Mouse (Mus musculus) right cerebral cortex, adult 2 months (tissue): ENCODE measurements around the gene Coro7.
A peak's percentile ranks its signal among the peaks of the same experiment; 100 is the strongest.

Source experiments
- DNase-seq, 2 experiments: peaks; one replicate each; pipeline ENCODE4 v3.0.0; 2021 to 2022; ENCODE audit warnings: low spot score in 2 of 2

Gene Coro7

DNA sequence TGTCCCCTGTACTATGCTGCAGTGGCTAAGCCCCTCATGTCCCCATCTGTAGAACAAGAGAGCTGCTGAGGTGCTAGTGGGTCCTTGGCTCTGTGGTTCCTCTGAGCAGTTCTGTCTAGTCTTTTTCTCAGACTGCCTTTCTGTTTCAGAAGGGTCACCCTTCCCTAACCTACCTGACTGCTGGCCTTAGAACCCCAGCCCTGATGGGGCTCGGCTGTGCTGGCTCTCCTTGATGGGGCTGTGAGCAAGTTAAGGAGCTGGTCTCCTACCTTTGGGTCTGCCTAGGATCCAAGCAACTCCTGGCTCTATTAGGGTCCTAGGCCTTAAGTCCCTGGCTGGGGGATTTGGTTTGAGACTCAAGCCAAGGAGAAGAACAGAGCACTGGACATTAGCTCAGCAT lies 64.3 kb downstream of the Coro7 start:
- no peak for DNase-seq

DNA sequence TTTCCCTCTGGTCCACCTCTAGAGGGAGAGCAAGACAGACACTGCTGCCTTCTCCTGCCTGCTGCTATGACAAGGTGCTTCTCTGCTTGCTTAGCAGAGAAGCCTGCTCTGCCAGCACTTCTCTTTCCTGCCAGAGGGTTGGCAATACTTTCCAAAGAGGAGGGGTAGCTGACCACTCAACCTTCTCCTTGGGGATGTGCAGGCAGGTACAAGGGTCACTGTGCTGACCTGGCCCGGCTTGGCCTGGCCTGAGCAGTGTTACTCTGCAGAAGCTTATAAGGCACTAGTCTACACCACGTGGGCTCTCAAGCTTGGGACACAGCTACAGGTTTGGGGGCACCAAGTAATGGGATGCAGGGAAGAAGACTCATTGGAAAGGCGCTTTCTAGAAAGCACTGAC lies 64.9 kb downstream of the Coro7 start:
- no peak for DNase-seq

DNA sequence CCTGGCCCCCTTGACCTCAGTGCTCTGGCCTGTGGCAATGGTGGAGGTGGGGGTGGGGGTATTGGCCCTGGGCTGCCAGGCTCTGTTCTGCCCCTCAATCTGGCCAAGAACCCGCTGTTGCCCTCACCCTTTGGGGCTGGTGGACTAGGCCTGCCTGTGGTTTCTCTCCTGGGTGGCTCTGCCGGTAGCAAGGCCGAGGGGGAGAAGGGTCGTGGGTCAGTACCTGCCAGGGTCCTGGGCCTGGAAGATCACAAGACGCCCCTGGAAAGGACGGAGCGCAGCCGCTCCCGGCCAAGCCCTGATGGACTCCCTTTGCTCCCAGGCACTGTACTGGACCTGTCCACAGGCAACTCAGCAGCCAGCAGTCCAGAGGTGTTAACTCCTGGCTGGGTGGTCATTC lies 65.8 kb downstream of the Coro7 start:
- no peak for DNase-seq

- no peak for DNase-seq
Observed at GRCm38 (mm10) chr16:4611676-4612075, 67.9 kb downstream of the Coro7 start.

- no peak for DNase-seq
Observed at GRCm38 (mm10) chr16:4611193-4611592, 68.4 kb downstream of the Coro7 start.

DNA sequence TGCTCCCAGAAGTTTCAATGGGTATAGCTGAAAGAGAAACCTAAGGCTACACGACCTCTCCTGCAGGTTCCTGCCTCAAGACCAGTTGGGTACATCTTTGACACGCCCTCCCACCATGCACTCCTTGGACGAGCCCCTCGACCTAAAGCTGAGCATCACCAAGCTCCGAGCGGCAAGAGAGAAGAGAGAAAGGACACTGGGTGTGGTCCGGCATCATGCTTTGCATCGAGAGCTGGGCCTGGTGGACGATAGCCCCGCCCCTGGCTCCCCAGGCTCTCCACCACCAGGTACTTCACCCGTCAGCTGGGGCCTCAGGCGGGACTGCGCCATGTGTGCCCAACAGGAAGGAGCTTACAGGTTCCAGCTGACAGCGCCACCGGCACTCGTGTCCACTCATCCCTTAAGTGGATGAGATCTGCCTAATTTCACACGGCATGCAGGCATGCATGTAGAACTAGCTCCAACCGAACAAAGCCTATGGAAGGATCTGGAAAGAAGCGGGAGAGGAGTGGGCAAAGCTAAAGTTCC lies 71.0 kb downstream of the Coro7 start:
- DNase-seq: no peak

DNA sequence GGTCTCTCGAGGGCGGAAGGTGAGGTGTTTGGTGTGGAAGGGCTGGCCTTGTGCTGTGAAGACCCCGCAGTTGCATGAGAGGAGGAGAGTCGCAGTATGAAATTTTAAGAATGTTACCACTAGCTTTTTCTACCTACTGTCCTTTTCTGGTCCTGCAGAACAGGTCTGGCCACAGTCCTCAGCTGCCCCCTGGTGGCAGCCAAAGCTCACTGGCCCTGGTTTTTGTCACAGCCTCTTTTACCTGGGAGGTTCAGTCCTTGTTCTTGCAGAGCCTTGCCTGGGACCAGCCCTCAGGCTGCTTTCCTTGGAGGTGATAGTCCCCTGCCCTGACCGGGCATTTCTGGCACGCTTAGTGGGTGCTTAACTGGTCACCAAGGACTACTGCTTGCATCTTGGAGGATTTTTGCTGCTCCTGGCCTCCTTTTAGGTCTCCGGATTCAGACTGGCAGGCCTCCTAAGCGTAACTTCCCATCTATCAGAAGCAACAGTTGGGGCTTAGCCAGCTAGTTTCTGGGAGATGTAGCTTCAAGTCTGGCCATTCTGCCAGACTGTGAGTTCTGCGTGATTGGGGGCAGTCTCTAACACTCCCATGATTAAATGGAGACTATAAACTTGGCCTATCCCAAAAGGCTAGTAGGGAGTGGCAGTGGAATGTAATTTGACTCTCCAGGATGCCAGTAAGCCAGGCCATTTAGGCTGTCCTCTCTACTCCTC lies 71.6 kb downstream of the Coro7 start:
- DNase-seq: peak; percentile 81 to 87

GRCm38 (mm10) chr16:4606431-4607084 lies 73.0 kb downstream of the Coro7 start:
- DNase-seq: peak in 1 of 2 experiments; percentile 33

DNA sequence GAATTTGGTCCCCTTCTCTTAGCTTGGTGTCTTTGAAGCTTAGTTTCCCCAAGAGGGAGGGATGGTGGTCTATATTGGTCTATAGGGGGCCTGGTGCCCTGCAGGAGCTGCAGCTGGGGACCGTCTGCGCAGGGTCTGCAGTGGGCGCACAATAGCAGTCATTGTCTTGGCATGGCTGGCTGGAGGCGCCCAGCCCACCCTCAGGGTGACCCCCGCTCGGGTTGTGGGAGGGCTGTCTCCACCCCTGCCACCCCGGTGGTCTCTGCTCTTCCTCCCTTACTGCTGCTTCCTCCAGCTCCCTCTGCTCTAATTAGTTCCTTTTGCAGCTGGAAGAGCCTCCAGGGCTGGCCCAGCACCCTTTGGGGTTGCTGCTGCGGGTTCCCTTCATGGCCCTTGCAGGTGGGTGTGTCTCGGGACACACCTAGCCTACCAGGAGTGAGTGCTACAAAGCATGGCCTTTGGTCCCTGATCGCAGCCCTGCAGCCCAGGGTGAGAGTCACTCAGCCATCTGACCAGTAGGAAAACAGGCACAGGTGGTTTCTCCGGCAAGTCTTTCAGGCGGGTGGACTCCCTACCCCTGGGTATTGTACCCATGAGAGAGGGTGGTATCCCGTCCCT lies 74.0 kb downstream of the Coro7 start:
- no peak for DNase-seq

DNA sequence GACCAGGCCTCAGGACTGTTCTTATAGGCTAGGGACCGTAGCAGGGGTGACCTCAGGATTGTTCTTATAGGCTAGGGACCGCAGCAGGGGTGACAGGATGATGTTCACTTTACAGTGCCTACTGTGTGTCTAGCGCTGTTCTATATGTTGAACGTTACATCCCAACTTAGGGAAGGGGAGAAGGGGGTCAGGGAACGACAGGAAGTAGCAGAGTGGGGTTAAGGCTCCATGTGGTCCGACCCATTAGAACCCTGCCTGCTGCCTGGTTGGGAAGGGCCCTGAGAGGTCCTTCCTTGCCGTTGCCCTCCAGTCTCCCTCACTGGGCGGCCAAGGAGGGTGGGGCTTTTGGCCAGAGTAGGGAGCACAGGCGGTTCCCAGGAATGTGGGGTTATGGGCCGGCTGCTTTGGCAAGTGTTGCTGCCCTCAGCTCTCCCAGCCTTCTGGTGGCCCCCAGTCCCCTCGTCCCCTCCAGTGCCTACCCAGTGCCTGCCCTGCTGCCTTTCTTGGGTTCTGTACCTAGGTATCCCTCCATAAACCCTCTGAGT lies 75.2 kb downstream of the Coro7 start:
- DNase-seq: no peak

DNA sequence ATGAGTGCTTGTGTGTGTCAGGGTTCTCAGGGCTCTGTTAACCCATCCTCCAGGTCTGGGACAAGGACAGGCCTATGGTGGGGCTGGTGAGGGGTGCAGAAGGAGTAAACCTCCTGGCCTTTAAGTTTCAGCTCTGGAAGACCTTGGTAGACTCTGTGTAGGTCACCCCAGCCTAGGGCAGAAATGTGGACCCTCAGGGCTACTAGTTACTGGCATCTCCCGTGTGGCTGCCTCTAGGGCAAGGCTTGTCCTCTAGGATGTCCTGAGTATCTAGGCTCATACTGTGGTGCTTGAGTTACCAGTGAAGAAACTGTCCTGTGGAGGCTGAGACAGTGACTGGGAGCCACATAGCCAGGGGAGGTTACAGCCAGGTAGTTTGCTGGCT lies 76.1 kb downstream of the Coro7 start:
- DNase-seq: no peak

DNA sequence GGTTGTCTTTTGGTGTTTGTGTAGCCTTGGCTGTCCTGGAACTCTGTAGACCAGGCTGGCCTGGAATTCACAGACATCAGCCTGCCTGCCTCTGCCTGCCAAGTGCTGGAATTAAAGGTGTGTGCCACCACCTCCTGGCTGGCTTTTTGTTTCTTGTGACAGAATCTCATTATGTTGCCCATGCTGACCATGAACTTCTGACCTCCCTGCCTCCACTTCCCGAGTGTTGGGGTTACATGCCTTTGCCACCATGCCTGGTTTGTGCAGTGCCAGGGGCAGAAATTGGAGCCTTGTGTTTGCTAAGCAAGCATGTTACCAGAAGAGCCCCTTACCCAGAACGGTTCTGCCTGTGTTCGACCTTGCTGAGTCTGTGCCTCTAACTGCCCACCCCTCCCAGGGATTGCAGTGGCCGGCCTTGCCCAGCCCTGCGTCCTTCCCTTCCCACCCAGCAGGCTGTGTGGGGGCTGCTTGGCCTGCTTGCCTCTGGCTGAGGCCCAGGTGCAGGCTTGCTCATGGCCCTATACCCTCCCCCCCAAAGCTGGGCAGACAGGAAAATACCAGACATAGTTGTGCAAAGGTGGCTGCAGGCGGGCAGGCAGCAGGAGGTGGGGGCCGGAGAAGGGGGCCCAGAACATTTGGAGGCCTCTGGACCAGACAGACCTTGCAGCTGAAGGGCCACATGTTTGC lies 76.7 kb downstream of the Coro7 start:
- no peak for DNase-seq

GRCm38 (mm10) chr16:4602189-4602588 lies 77.4 kb downstream of the Coro7 start:
- no peak for DNase-seq

DNA sequence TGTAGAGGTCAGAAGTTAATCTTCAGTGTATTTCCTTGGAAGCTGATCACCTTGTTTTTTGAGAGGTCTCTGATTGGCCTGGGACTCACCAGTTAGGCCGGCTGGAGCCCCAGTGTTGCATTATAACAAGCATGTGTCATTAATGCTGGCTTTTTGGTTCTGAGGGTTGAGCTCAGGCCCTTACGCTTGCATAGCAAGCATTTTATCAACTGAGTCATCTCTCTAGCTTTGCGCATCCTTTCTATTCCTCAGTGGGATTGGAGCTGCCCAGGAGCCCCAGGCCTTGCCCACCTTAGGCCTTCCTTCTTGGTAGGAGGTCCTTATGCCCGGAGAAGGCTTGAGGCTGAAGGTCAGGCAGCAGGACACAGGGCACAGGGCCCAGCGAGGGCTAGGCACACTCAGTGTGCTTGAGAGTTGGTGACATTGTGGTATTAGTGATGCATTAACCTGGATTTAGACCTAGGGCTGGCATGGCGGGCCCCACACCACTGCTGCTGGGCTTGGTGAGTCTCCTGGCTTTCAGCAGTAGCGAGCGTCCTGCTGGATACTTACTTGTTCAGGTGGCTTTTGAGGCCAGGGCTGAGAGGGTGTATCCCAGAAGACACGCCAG lies 78.8 kb downstream of the Coro7 start:
- no peak for DNase-seq

DNA sequence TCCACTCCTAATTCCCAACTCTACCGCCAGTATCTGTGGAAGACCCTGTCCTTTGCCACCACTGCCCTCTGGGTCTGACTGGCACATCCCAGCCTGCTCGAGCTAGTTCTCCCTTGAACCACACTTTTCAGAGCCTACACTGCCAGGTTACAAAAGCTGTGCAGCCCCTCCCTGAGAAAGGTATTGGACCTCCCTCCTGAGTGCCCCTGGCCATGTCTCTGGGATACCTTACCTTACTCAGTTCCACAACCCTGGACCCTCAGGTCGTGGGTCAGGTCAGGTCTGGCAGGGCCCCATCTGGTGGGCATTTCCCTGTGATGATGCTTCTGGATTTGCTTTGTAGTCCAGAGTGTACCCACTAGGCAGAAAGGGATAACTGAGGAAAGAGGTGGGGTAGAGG lies 80.0 kb downstream of the Coro7 start:
- DNase-seq: no peak

- no peak for DNase-seq
Observed at GRCm38 (mm10) chr16:4598891-4599543, 80.6 kb downstream of the Coro7 start.

DNA sequence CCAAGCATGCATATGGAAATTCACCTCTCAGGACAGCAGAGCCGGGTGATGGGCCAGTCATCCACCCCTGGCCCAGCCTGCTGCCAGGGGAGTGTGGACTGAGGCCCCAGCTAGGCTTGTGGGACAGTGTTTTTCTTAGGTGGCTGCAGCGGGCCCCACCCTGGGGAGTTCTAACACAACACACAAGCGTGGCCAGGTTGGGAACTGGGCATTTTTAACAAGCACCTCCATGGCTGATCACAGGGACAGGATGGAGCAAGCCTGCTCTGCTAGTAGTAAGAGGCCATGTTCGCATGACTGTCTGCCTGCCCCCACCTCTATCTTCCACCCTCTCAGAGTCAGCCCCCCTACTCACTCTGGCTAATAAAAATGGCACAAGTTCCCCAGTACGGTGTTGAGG lies 81.5 kb downstream of the Coro7 start:
- no peak for DNase-seq

GRCm38 (mm10) chr16:4597296-4597695 lies 82.3 kb downstream of the Coro7 start:
- no peak for DNase-seq

- no peak for DNase-seq
Observed at GRCm38 (mm10) chr16:4596836-4597235, 82.7 kb downstream of the Coro7 start.

GRCm38 (mm10) chr16:4596141-4596728 lies 83.3 kb downstream of the Coro7 start:
- no peak for DNase-seq

DNA sequence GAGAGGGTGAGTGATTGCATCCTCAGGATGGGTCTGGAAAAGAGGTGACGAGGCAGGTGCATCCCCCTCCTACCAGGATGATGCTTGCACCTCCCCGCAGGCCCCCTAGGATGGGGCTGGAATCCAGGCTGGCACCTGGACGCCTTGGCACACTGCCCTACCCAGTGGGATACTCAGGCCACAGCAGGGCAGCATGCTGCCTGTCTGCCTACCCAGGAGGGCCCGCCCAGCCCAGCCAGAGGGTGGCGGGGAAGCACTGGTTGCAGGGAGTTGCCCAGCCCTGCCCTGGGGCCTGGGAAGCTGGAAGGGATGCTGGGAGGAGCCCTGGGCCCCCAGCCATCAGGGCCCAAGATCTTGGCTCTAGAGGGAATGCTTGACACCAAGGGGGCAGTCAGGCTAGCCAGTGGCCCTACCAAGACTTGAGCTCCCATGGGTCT lies 84.0 kb downstream of the Coro7 start:
- no peak for DNase-seq
